Mouse (Mus musculus) lung, postnatal 0 days (tissue): ENCODE measurements around the gene Ntrk1. TPM values are rescaled to one million over a fixed set of nuclear protein-coding genes. Genes with fewer than 3 reads are reported as not detected.
A peak's percentile ranks its signal among the peaks of the same experiment; 100 is the strongest.

Experiments used
- ATAC-seq: fragments of 200-750 bp; cut with Nextera tagmentation; 2 replicates; pipeline ENCODE4 v1.8.0; 2017; ENCODE audit warnings: moderate library complexity
- DNase-seq: peaks from one replicate; pipeline ENCODE4 v3.0.0-alpha.2; 2016; ENCODE audit warnings: low spot score
- H3K27ac ChIP-seq: fragments of 300-500 bp; sonication (generic); 2 replicates; pipeline ENCODE4 v1.5.1; 2014; ENCODE audit warnings: antibody characterized with exemption, mild to moderate bottlenecking, low read length, mixed read lengths
- H3K27me3 ChIP-seq: fragments of 300-500 bp; sonication (generic); replicated peaks from 2 replicates; pipeline ENCODE4 v1.6.1; 2014; ENCODE audit warnings: low read length, mixed read lengths; ENCODE audit not compliant: insufficient read depth
- H3K36me3 ChIP-seq: fragments of 300-500 bp; sonication (generic); 2 replicates; pipeline ENCODE4 v1.6.1; 2014; ENCODE audit warnings: low read length, mixed read lengths; ENCODE audit not compliant: insufficient read depth
- H3K4me1 ChIP-seq: fragments of 300-500 bp; sonication (generic); 2 replicates; pipeline ENCODE4 v1.6.1; 2014; ENCODE audit warnings: antibody characterized with exemption, low read depth, low read length, mixed read lengths; ENCODE audit not compliant: insufficient read depth
- H3K4me2 ChIP-seq: fragments of 300-500 bp; sonication (generic); replicated peaks from 2 replicates; pipeline ENCODE4 v1.6.1; 2014; ENCODE audit warnings: low read depth, mild to moderate bottlenecking, low read length, moderate library complexity, mixed read lengths
- H3K4me3 ChIP-seq: fragments of 300-500 bp; sonication (generic); 2 replicates; pipeline ENCODE4 v1.5.1; 2014; ENCODE audit warnings: low read depth, low read length
- H3K9ac ChIP-seq: fragments of 300-500 bp; sonication (generic); replicated peaks from 2 replicates; pipeline ENCODE4 v1.6.1; 2014; ENCODE audit warnings: low read depth, mild to moderate bottlenecking
- H3K9me3 ChIP-seq: fragments of 300-500 bp; sonication (generic); 2 replicates; pipeline ENCODE4 v1.6.1; 2016; ENCODE audit warnings: low read length, mixed read lengths
- CTCF ChIP-seq: IDR thresholded peaks from 2 replicates; pipeline ENCODE4 v1.5.1; 2016; ENCODE audit warnings: antibody characterized with exemption, mild to moderate bottlenecking
- EP300 ChIP-seq: IDR thresholded peaks from 2 replicates; pipeline ENCODE4 v1.6.1; 2016; ENCODE audit warnings: antibody characterized with exemption, mild to moderate bottlenecking, control low read depth
- WGBS: fragments of 180-500 bp; shearing (Covaris S2); extraction: QIAGEN DNeasy Blood & Tissue Kit; methylation state at CpG from one replicate; pipeline ENCODE4 v1.1.7; 2014; 5-methylcytosine and 5-hydroxymethylcytosine counted together
- polyA plus RNA-seq: library from polyadenylated mRNA; unstranded; fragments of >200 nt; fragmentation: Nextera tagmentation; extraction: Ambion mirVana; gene quantifications from 2 replicates; pipeline ENCODE4 v1.2.1, GENCODE M21; 2015

Gene Ntrk1
- polyA plus RNA-seq, result 4.1 and 4.2 TPM in 2 replicates

DNA sequence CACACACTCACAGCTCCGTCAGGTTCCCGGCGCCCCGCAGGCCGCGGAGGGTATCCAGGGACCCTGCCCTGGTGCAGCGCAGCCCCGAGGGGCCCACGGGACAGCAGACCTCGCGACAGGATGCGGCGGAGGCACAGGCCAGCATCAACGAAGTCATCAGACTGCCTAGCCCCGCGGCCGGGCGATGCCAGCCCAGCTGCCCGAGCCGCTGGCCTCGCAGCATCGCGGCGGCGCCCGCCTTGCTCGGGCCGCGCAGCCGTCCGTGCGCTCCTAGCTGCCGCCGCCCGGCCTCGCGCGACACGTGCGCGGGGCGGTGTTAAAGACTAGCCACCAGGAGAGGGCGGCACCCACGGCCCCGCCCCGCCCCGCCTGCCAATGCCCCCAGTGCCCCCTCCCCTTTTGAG lies at the start of gene Ntrk1:
Gene Ntrk1 (minus strand): TSS at position 241 of the 404 bp plus-strand sequence.
- peaks cover 5% of the 10 kb centered on the region; the same call in 1 of the 2 replicates for H3K4me1 ChIP-seq
- H3K4me2 ChIP-seq, result 0 out of 2 replicates have a peak within 1 kb of the TSS, but pooled peaks have one; percentile 37
- 1% methylated on average over 25 of the region's 47 CpGs for WGBS
- H3K9me3 ChIP-seq, result no peaks in the 10 kb centered on the region
- TF ChIP-seq CTCF (no peak), EP300 (no peak)
- H3K27ac ChIP-seq, result no peak within 1 kb of the TSS
- peaks cover 67% of the 10 kb centered on the region for H3K27me3 ChIP-seq
- peak; percentile 71 for ATAC-seq
- H3K36me3 ChIP-seq, result no peaks in the 10 kb centered on the region
- H3K9ac ChIP-seq, result no peak within 1 kb of the TSS
- no peak for DNase-seq
- H3K4me3 ChIP-seq, result peak within 1 kb of the TSS; percentile 14; the same call in 1 of the 2 replicates

DNA sequence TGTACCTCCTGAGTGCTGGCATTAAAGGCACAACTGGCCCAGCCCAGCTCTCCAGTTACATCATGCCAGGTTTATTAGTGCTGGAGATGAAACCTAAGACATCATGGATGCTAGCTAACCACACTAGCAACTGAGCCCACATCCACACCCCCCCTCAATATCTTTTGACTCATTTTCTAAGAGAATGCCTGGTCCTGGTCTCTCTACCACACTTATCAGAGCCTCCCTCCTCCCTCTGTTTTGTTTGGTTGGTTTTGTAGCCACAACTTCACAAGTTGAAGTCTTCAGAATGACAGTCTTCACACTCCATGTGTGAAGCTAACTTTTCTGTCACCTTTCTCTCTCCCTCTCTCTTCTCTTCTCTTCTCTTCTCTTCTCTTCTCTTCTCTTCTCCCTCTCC lies 45.9 kb upstream of the Ntrk1 start:
- no peaks in the 10 kb centered on the region for H3K4me1 ChIP-seq
- TF ChIP-seq CTCF (no peak), EP300 (no peak)
- H3K4me2 ChIP-seq, result no peak overlapping the region
- DNase-seq (no peak), ATAC-seq (no peak)
- no peaks in the 10 kb centered on the region for H3K9me3 ChIP-seq
- no peak overlapping the region for H3K4me3 ChIP-seq
- no peaks in the 10 kb centered on the region for H3K27me3 ChIP-seq
- H3K9ac ChIP-seq, result no peak overlapping the region
- no peak overlapping the region for H3K27ac ChIP-seq
- H3K36me3 ChIP-seq, result no peaks in the 10 kb centered on the region

DNA sequence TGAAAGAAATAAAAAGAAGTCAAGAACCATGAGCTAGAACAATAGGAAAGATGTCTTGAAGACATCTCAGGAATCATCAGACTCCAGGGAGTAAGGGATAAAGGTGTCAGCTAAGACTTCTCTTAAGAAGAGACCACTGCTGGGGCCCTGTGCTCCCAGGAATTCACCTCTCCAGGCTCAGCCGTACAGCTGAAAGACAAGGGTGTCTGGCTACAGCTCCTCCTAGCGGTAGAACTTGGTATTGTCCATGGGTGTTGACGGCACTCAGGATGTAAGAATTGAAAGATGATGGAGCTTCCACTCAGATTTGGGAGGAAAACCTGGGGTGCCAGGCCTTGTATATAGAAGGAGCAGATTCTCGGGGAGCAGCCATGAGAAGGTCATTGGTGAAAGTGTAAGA lies 43.7 kb upstream of the Ntrk1 start:
- TF ChIP-seq EP300, result no peak
- peak; percentile 96 for TF ChIP-seq CTCF
- Histone ChIP-seq H3K9me3 (no peaks in the 10 kb centered on the region), H3K9ac (no peak overlapping the region), H3K4me3 (no peak overlapping the region), H3K4me1 (no peaks in the 10 kb centered on the region), H3K4me2 (no peak overlapping the region), H3K27ac (no peak overlapping the region), H3K27me3 (no peaks in the 10 kb centered on the region), H3K36me3 (no peaks in the 10 kb centered on the region)
- WGBS, result 3% methylated on average over 4 of the region's 4 CpGs
- DNase-seq (peak; percentile 36), ATAC-seq (0 out of 2 replicates have a peak, but pooled peaks have one; percentile 30)

DNA sequence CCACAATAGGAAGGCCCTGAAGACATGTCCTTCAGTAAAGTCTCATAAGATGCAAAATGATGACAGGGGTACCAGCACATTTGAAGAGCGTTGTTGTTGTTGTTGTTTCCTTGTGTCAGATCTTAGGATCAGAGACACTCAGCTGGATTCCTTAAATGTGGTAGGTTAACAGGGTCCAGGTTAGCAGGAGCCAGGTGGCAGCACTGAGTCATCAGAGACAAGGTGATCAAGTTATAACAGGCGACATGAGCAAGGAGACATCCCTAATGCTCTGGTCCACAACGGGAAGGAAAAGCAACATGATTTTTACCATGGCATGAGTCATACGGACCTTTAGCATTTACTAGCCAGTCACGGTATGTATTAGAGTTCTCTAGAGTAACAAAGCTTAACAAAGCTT lies 38.5 kb upstream of the Ntrk1 start:
- Histone ChIP-seq H3K9me3 (no peaks in the 10 kb centered on the region), H3K27me3 (no peaks in the 10 kb centered on the region), H3K4me1 (no peaks in the 10 kb centered on the region), H3K4me3 (no peak overlapping the region), H3K4me2 (no peak overlapping the region), H3K27ac (no peak overlapping the region), H3K9ac (no peak overlapping the region), H3K36me3 (no peaks in the 10 kb centered on the region)
- TF ChIP-seq CTCF, result peak; percentile 29
- TF ChIP-seq EP300, result no peak
- no peak for ATAC-seq
- DNase-seq, result no peak
- WGBS, result 58% methylated on average over 5 of the region's 5 CpGs

DNA sequence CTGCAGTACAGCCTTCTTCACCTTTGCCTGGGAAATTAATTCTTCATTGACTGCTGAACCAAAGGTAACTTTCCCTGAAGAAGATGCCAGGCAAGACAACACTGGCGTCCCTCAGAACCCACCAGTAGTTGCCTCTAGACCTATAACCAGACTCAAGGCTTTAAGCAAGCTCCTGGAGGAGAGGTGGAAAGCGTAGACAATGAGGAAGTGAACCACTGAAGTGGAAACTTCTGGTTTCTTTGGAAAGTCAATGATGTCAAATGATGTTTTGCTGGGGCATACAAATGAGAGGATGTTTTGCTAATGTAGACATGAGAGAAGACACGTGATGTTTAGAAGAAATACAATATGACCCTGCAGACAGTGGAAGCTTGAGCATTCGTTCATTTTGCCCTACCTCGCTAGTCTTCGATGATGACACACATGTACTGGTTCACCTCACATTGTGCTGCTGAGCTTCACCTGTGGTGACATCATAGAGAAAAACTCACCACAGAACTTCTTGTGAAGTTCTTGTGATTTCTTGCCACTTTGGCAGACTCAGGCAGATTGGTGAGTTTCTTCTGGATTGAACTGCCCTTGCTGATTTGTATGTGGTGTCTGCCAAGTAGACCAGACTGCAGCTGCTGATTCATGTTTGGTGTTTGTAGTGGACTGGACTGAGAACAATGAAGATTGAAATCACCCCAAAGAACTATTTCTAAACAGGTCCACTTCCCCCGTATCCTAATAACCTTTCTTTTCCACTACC lies 37.3 kb upstream of the Ntrk1 start:
- Histone ChIP-seq H3K4me3 (no peak overlapping the region), H3K9ac (no peak overlapping the region), H3K27ac (no peak overlapping the region), H3K4me2 (no peak overlapping the region), H3K27me3 (no peaks in the 10 kb centered on the region), H3K36me3 (no peaks in the 10 kb centered on the region), H3K4me1 (no peaks in the 10 kb centered on the region), H3K9me3 (no peaks in the 10 kb centered on the region)
- ATAC-seq, result no peak
- 76% methylated on average over 7 of the region's 7 CpGs for WGBS
- DNase-seq, result no peak
- TF ChIP-seq EP300 (no peak), CTCF (no peak)

DNA sequence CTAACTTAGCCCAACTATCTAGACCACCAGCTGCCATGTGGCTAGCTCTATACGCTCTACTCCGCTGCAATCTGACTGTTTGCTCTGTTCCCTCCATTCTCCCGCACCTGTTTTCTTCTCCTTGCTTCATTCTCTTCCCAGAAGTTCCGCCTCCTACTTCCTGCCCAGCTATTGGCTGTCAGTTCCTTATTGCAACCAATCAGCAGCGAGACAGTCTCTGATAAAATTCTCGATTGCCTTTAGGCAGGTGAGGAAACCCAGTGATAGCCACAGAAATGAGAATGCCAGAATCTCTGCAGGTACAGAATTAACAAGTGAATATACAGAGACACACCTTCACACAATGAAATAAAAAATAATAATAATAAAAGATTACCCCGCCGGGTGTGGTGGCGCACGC lies 34.1 kb upstream of the Ntrk1 start:
- no peaks in the 10 kb centered on the region for H3K36me3 ChIP-seq
- DNase-seq (no peak), ATAC-seq (no peak)
- H3K27ac ChIP-seq, result no peak overlapping the region
- H3K4me2 ChIP-seq, result no peak overlapping the region
- no peaks in the 10 kb centered on the region for H3K27me3 ChIP-seq
- no peak overlapping the region for H3K9ac ChIP-seq
- no peak overlapping the region for H3K4me3 ChIP-seq
- H3K4me1 ChIP-seq, result no peaks in the 10 kb centered on the region
- no peaks in the 10 kb centered on the region for H3K9me3 ChIP-seq
- WGBS, result 47% methylated on average over 10 of the region's 10 CpGs
- TF ChIP-seq EP300 (no peak), CTCF (no peak)
